Mouse (Mus musculus) hindbrain, embryonic 12.5 days (tissue): Measurements from ENCODE around the gene Pex12. TPM values are rescaled to one million over a fixed set of nuclear protein-coding genes. Genes with fewer than 3 reads are reported as not detected.

Source experiments
- polyA plus RNA-seq: library from polyadenylated mRNA; unstranded; fragments of >200 nt; fragmentation: Nextera tagmentation; extraction: Ambion mirVana; gene quantifications from 2 replicates; pipeline ENCODE4 v1.2.1, GENCODE M21; 2016

Gene Pex12
- polyA plus RNA-seq, 1 experiment from 2014 or later: 16.4 TPM

Other genes starting within 250 kb of the Pex12 start
- 1.7 and 2.4 TPM in 2 replicates for gene Slfn2, start 237.5 kb downstream of the Pex12 start, polyA plus RNA-seq
- gene Slfn1, start 185.7 kb downstream of the Pex12 start, polyA plus RNA-seq: not detected in 2 replicates
- 0.13 TPM in 1 of 2 replicates, not detected in the other for gene Slfn4, start 127.4 kb downstream of the Pex12 start, polyA plus RNA-seq
- gene Slfn3, start 111.3 kb downstream of the Pex12 start, polyA plus RNA-seq: 0.66 and 0.68 TPM in 2 replicates
- 0.87 and 1.1 TPM in 2 replicates for gene Slfn14, start 15.9 kb downstream of the Pex12 start, polyA plus RNA-seq
- gene Ap2b1, start 3.6 kb downstream of the Pex12 start, polyA plus RNA-seq: 113 and 128 TPM in 2 replicates
- gene Rasl10b, start 106.6 kb upstream of the Pex12 start, polyA plus RNA-seq: 16.8 and 17.7 TPM in 2 replicates
- 0.59 and 0.76 TPM in 2 replicates for gene Gas2l2, start 126.9 kb upstream of the Pex12 start, polyA plus RNA-seq
- 0.30 and 0.45 TPM in 2 replicates for gene 1700020L24Rik, start 135.1 kb upstream of the Pex12 start, polyA plus RNA-seq
- gene Mmp28, start 160.5 kb upstream of the Pex12 start, polyA plus RNA-seq: 3.2 and 3.5 TPM in 2 replicates
- 13.9 and 14.9 TPM in 2 replicates for gene Taf15, start 170.5 kb upstream of the Pex12 start, polyA plus RNA-seq
- gene Heatr9, start 219.6 kb upstream of the Pex12 start, polyA plus RNA-seq: not detected in 2 replicates
- gene Ccl5, start 227.9 kb upstream of the Pex12 start, polyA plus RNA-seq: not detected in 2 replicates